Mouse (Mus musculus) adrenal gland (tissue): Measurements from ENCODE around the gene Mllt10.

ENCODE experiments used
- intact Hi-C: fragments of 180-260 bp; cut with DNase I; formaldehyde crosslinking; loops from one replicate; pipeline ENCODE4 v1.15.1; 2025
- long read RNA-seq, 2 experiments: library from polyadenylated mRNA; unstranded; transcript quantifications; one replicate each; pipeline ENCODE4 v2.0.0; 2020; ENCODE audit warnings: borderline replicate concordance in 1 of 2; ENCODE audit not compliant: insufficient replicate concordance in 1 of 2

Mllt10 gene
- long read RNA-seq, experiment 1, partial matches to known transcripts = 6 of 20 reads
- long read RNA-seq, experiment 1, other reads (novel, unspliced or antisense) = 13 of 20 reads
- long read RNA-seq, experiment 2, partial matches to known transcripts = 7 of 30 reads
- long read RNA-seq, experiment 2, other reads (novel, unspliced or antisense) = 23 of 30 reads

GRCm38 (mm10) chr2:18055016-18055928, at the start of gene Mllt10:
TSS of gene Mllt10 (plus strand) at chr2:18055237.
- intact Hi-C loops = loop anchor here (5.0 kb wide), 2 partner anchors 622 to 637 kb away; partner anchors contain the start of genes Bmi1 and Spag6

GRCm38 (mm10) chr2:18011226-18011625, 43.8 kb upstream of the Mllt10 start:
- intact Hi-C loops = loop anchor here (10.0 kb wide), 1 partner anchor 66 kb away; no protein-coding TSS in a partner anchor

DNA sequence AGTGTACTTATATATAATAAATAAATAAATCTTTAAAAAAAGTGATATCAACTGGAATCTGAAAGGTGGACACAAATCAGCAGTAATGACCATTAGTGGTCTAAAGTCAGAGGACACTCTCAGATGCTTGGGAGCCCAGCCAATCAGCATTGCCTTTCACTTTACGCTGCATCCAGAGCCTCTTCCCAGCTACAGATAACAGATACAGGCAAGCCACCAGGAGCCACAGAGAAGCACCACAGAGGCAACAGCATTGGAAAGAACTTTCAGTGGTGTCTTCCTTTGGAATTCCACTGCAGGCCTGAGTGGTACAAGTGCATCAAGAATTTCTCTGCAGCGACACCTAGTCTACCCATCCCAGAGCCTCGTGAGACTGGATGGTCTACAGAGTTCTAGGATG, 42.2 kb upstream of the Mllt10 start:
- intact Hi-C loops = loop anchor here (10.0 kb wide), 1 partner anchor 68 kb away; no protein-coding TSS in a partner anchor

DNA sequence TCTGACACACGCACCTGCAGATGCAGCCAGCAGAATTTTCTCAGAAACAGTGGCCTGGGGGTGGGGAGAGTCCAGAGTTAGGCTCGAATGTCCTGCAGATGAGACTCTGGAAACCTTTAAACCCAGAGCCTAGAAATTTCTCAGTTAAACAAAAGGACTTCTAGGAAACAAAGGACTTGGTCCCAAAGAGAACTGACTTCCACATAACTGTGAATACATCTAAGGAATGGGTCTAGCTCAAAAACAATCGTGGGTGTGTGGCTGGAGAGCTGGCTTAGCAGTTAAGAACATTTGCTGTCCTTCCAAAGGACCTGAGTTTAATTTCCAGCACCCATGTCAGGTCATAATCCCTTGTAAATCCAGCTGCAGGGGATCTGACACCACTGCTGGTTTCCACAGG, 39.5 kb upstream of the Mllt10 start:
- intact Hi-C loops = loop anchor here (10.0 kb wide), 1 partner anchor 71 kb away; no protein-coding TSS in a partner anchor

- intact Hi-C loops = loop anchor here (10.0 kb wide), 1 partner anchor 72 kb away; no protein-coding TSS in a partner anchor
These were observed 38.4 kb upstream of the Mllt10 start for GRCm38 (mm10) chr2:18016639-18017038.

GRCm38 (mm10) chr2:18017321-18017720, 37.7 kb upstream of the Mllt10 start:
- intact Hi-C loops = loop anchor here (10.0 kb wide), 1 partner anchor 73 kb away; no protein-coding TSS in a partner anchor

DNA sequence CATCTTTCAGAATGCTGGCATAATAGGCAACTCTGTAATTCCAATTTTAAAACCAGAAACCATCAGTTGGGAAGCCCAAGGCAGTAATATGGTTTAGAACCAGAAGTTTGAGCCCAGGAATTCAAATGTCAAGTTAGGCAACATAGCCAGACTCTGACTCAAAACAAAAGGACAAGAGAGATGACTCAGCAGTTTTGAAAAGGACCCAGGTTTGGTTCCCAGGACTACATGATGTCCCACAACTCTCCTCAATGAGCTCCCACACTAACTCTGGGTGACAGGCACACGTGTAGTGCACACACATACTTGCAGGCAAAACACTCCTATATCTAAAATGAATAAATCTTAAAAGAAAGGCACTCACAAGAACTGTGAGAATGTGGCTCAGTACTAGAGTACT, 35.9 kb upstream of the Mllt10 start:
- intact Hi-C loops = loop anchor here (10.0 kb wide), 1 partner anchor 74 kb away; no protein-coding TSS in a partner anchor

DNA sequence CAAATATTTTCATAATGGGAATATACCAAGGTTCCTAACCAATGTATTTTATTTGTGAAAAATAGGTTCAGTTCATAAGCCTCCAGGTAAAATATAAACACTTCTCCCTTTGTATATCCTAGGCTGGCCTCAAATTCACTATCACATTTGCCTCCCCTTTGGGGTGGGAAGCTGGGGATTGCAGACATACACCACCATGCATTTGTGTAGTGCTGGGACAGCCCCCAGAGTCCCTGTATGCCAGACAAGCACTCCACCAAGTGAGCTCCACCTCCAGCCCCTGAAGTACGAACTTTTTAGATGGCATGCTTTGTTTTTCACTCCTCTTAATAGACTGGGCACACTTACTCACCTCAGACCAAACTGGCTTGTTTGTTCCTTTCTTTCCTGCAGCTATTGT, 32.2 kb upstream of the Mllt10 start:
- intact Hi-C loops = loop anchor here (10.0 kb wide), 2 partner anchors 378 to 562 kb away; no protein-coding TSS in a partner anchor

- intact Hi-C loops = loop anchor here (5.0 to 10.0 kb wide), 6 partner anchors 178 to 742 kb away; no protein-coding TSS in a partner anchor
These were observed 29.9 kb upstream of the Mllt10 start for GRCm38 (mm10) chr2:18025116-18025515.

DNA sequence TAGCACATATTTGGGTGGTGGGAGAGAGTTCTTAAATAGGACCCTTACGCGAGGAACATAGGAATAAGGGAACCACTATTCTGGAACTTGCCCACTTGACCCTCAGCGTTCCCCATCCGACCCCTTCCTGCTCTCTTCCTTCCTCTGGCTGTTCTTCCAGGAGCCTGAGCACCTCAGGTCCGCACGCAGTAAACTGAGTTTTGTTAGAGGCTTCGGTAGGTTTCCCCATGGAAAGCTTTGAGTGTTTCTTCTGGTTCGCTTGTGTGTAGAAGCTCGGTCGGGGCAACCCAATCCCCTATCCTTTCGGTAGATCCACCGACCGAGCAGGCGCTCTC, 29.3 kb upstream of the Mllt10 start:
- intact Hi-C loops = loop anchor here (5.0 to 10.0 kb wide), 6 partner anchors 178 to 742 kb away; no protein-coding TSS in a partner anchor

GRCm38 (mm10) chr2:18026116-18026947, 28.7 kb upstream of the Mllt10 start:
- intact Hi-C loops = loop anchor here (5.0 to 10.0 kb wide), 6 partner anchors 179 to 741 kb away; no protein-coding TSS in a partner anchor

- intact Hi-C loops = loop anchor here (2.0 to 10.0 kb wide), 7 partner anchors 37 to 740 kb away; no protein-coding TSS in a partner anchor
These were observed 27.4 kb upstream of the Mllt10 start for GRCm38 (mm10) chr2:18027448-18028139.

DNA sequence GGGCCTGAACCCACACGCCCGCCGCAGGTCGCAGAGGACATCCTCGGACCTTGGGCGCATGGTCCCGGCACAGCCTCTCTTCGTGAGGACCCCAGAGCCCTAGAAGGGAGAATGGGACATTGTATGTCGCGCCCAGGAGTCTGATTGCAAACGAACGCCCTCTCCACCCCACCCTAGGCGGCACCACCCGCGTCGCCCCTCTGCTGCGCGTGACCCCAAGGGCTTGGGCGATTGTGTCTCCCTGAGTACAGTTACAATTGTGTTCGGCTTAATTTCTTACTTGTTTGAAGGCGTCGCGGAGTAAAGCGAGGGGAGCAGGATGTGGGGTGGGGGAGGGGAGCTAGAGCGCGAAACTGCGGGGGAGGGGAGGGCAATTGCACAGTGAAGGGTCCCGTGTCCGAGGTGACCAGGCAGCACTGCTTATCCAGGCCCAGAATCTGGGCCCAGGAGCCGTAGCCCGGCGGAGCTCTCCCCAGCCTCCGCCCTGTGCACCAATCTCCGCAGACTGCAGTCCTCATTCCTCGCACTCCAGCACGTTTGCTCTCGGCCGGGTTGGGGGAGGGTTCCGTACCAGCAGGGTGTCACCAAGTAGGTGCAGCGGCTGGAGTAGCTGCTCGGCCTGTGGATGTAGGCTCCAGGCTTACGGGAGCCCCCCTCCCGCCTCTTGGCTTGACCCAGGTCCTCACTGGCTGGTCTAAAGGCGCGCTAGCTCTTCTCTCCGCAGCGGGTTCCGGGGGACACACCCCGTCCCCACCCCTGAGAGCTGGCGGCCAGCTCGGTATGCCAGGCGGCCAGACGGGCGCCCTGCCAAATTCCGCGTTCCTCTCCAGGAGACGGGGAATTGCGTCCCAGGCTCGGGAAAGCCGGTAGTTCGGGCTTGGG, 26.7 kb upstream of the Mllt10 start:
- intact Hi-C loops = loop anchor here (2.0 to 10.0 kb wide), 7 partner anchors 36 to 739 kb away; no protein-coding TSS in a partner anchor

GRCm38 (mm10) chr2:18029656-18030055, 25.4 kb upstream of the Mllt10 start:
- intact Hi-C loops = loop anchor here (2.0 to 10.0 kb wide), 7 partner anchors 35 to 738 kb away; no protein-coding TSS in a partner anchor

- intact Hi-C loops = no loop called here
These were observed 24.5 kb upstream of the Mllt10 start for GRCm38 (mm10) chr2:18030581-18030980.

- intact Hi-C loops = no loop called here
These were observed 23.7 kb upstream of the Mllt10 start for GRCm38 (mm10) chr2:18031271-18031821.

GRCm38 (mm10) chr2:18031831-18032537, 23.1 kb upstream of the Mllt10 start:
- intact Hi-C loops = no loop called here

DNA sequence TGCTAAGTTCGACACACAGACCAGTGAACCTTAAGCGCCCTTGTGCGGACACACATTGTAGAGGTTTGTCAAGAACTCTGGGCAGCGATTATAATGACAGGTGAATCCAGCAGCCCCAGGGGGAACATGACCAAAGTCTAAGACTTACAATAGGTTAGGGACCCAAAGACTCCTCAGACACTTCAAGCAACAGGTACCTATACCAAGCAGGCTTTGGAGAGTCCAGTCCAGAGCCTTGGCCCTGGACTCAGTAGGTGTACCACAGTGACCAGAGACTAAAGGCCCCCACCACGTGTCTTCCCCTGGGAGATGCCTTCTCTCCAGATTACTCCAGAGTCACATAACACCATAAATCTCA, 22.5 kb upstream of the Mllt10 start:
- intact Hi-C loops = no loop called here
